Mouse (Mus musculus) CH12F3 (cell line): ENCODE data around the gene Clic1.

ENCODE experiments used
- in situ Hi-C: fragments of 300-500 bp; cut with MboI; formaldehyde crosslinking; loops from 2 replicates; pipeline ENCODE4 v1.14.3; 2020; ENCODE audit warnings: low sequenced_read_pairs

The Clic1 gene

GRCm38 (mm10) chr17:35044904-35045806 lies 4.6 kb upstream of the Clic1 start:
- in situ Hi-C loops = no loop called here

- in situ Hi-C loops = no loop called here
These were observed 3.7 kb upstream of the Clic1 start for GRCm38 (mm10) chr17:35045807-35046680.

GRCm38 (mm10) chr17:35046681-35047455 lies 2.9 kb upstream of the Clic1 start, which contains the start of gene Msh5:
Gene Msh5 (minus strand): TSS chr17:35046745.
- in situ Hi-C loops = no loop called here

- in situ Hi-C loops = no loop called here
These were observed 2.1 kb upstream of the Clic1 start for GRCm38 (mm10) chr17:35047688-35048087.

GRCm38 (mm10) chr17:35048149-35048931 lies 1.4 kb upstream of the Clic1 start:
- in situ Hi-C loops = no loop called here

- in situ Hi-C loops = no loop called here
These were observed 780 bp upstream of the Clic1 start for GRCm38 (mm10) chr17:35048932-35049440.

GRCm38 (mm10) chr17:35050126-35050750 lies 472 bp downstream of the Clic1 start:
- in situ Hi-C loops = no loop called here

GRCm38 (mm10) chr17:35051156-35052086 lies 1.7 kb downstream of the Clic1 start:
- in situ Hi-C loops = no loop called here

- in situ Hi-C loops = no loop called here
These were observed 2.6 kb downstream of the Clic1 start for GRCm38 (mm10) chr17:35052271-35052798.

- in situ Hi-C loops = no loop called here
These were observed 6.1 kb downstream of the Clic1 start for GRCm38 (mm10) chr17:35055691-35056495.

GRCm38 (mm10) chr17:35057090-35057489 lies 7.3 kb downstream of the Clic1 start:
- in situ Hi-C loops = no loop called here

GRCm38 (mm10) chr17:35058316-35058715 lies 8.6 kb downstream of the Clic1 start:
- in situ Hi-C loops = no loop called here

GRCm38 (mm10) chr17:35058911-35059892 lies 9.4 kb downstream of the Clic1 start, which contains the start of gene Ddah2:
Gene Ddah2 (plus strand): TSS chr17:35059035.
- in situ Hi-C loops = no loop called here

- in situ Hi-C loops = no loop called here
These were observed 10.3 kb downstream of the Clic1 start for GRCm38 (mm10) chr17:35060071-35060470.

- in situ Hi-C loops = no loop called here
These were observed 11.1 kb downstream of the Clic1 start for GRCm38 (mm10) chr17:35060737-35061297.

- in situ Hi-C loops = no loop called here
These were observed 11.5 kb downstream of the Clic1 start for GRCm38 (mm10) chr17:35061299-35061698.
